Mouse (Mus musculus) embryo, embryonic 11.5 days (tissue): ENCODE measurements around the gene Rab40c.

ENCODE experiments used
- DNase-seq: peaks from one replicate; pipeline ENCODE4 v3.0.0-alpha.2; 2012; ENCODE audit warnings: low read depth, low spot score

The Rab40c gene

DNA sequence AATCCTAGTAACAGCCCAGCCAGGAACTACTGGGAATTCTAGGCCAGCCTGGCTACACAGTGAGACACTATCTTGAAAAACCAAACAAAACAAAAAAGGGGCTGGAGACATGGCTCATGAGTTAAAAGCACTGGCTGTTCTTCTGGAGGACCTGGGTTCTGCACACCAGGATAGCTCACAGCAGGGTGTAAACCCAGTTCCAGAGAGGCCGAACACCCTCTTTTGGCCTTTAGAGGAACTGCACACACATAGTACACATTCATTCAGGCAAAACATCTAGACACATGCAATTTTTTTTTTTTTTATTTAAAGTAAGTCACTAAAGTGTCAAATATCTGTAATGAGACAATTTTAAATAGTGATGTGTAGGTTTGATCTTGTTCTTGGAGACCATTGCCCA lies 19.3 kb downstream of the Rab40c start:
- DNase-seq = no peak

- DNase-seq = no peak
Observed at GRCm38 (mm10) chr17:25895891-25896290, 23.6 kb downstream of the Rab40c start.

- no peak for DNase-seq
Observed at GRCm38 (mm10) chr17:25895415-25895814, 24.1 kb downstream of the Rab40c start.

DNA sequence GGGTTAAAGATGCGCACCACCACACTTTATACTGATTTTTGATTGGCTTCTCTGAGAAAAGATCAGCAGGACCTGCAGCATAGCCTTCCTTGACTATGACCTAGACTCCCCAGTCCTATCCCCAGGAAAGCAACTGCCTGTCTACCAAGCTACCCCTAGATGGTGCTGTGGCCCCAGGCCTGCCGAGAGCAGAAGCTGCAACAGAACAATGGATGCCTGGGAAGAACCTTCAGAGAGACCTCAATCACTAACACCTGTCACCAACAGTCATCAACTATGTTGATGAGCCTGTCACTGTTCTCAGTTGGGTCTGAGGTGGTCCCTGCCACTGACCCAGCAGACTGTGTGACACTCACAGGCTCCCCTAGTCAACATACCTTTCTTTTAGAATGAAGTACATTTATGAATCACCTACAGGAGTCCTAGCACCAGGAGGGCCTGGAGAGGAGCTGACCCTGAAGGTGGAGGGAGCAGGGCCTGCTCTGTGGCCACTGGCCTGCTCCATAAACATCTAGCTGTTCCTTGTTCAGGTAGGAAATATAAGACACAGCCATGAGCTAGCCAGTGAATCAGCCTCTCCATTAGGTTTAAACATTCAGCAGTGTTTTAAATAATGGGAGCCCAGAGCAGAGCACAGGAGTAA lies 25.4 kb downstream of the Rab40c start:
- DNase-seq = peak; percentile 51

DNA sequence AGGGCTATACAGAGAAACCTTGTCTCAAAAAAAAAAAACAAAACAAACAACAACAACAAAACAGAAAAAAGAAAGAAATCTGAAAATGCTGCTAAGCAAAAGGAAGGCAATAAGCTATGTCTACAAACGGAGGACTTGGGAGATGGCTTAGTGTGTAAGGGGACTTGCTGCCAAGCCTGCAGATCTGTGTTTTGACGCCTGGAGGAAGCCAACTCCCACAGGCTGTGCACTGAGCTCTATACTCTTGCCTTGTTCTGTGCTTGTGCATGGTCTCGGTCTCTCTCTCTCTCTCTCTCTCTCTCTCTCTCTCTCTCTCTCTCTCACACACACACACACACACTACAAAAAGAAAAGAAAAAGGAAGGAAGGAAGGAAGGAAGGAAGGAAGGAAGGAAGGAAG lies 30.7 kb downstream of the Rab40c start:
- DNase-seq = no peak

DNA sequence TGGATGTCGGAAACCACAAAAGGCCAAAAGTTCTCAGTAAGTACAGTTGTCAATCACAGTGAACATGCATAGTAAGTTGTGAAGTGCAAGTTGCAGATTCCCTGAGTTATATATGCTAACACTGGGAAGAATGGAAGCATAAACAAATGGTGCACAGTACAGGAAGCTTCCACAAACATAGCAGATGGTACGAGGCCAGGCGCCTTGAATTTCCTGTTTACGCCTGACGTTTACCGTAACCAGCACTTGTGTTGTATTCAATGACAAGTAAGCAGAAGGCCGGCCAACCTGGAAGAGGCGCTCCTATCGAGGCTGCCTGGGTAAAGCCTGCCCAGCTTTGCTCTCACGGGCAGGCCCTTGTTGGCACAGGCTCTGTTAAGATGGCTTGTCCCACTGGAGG lies 32.1 kb downstream of the Rab40c start:
- DNase-seq = no peak

- no peak for DNase-seq
Observed at GRCm38 (mm10) chr17:25886806-25887205, 32.7 kb downstream of the Rab40c start.

DNA sequence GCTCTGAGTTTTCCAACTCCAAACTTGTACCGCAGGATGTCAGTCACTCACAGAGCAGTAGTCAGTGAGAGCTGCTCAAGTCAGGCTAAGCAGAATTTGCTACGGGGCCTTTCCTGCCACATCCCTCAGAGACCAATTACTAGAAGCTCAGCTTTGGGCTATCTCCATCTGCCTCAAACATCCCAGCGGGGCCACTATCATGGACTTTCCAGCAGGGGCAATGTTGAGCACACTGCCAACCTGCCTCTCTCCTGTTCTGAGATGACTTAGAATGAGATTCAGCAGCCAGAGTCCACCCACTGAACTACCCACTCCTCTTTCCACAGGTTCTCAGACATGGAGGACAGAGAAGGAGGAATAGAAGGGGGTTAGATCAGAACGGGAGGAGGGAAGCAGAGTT lies 33.9 kb downstream of the Rab40c start:
- DNase-seq = no peak

- no peak for DNase-seq
Observed at GRCm38 (mm10) chr17:25883824-25884223, 35.7 kb downstream of the Rab40c start.

DNA sequence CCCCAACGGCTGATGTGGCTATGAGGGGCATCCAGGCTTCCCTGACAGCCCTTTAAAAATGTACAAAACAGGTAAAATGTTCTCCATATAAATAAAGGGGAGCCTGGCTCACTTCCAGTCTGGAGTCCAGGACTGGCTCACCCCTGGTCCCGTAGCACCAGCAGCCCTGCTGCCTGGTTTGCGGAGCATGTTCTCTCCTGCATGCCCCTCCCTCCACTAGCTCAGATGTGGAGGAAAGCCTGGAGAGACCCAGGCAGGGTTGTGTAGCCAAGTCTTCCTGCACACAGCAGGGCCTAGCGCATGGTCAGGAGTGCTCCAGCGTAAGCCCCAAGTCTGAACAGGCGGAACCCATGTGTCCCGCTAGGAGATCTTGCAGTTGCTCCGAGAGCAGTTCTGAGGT lies 36.3 kb downstream of the Rab40c start:
- no peak for DNase-seq

DNA sequence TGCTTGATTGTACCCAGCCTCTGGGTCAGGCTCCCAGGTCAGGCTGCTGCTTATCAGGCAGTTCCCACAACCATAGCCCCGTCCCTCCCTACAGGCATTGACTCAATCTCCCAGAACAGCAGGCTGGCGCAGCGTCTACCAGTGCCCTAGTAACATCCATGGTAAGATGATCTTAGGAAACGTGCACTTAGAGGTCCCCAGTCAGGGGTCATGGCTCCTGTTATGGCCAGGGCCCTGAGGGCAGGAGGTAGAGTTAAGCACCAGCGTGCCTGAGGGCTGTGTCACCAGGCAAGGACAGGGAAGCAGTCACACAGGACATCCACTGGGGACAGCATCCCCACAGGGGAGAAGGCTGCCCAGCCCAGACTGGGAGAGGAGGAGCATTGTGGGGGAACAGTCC lies 37.2 kb downstream of the Rab40c start:
- DNase-seq = no peak

DNA sequence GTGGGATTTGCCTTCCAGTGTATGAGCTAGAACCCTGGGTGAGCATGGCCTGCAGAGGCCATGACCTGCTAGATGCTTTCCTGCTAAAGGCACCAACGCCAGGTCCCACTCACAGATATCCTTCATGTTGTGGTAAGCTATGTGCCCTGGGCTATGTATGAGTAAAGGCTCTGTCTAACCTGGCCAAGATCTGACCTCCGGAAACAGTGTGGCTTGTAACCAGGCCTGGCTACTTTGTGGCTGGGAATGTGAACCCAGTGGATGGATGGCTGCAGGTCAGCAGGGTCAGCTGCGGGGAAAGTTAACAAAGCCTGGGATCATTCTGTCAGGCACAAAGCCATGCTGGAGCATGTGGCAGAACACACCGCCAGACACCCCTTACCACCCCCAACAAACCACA lies 37.8 kb downstream of the Rab40c start:
- DNase-seq = no peak

- no peak for DNase-seq
Observed at GRCm38 (mm10) chr17:25880913-25881641, 38.5 kb downstream of the Rab40c start.

- DNase-seq = no peak
Observed at GRCm38 (mm10) chr17:25880196-25880910, 39.2 kb downstream of the Rab40c start, which contains the start of gene Wfikkn1. Gene Wfikkn1 (minus strand): TSS chr17:25880858.

DNA sequence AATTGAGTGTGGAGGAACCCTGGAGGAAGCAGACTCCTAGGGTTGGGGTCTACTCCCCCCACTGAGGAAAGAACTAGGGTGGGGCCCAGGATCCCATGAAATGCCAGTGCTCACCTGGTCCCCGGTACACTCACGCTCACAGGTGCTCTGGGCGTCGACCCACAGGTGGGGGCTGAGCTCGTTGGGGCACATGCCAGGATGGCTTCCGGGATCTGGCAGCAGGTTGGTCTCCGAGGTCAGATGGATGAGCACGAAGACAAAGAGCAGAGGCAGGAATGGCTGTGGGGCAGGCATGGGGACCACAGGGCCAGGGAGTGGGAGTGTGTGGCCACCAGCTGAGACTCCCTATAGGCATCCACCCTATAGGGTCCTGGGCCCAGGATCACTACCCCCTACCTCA lies 39.8 kb downstream of the Rab40c start:
- no peak for DNase-seq

DNA sequence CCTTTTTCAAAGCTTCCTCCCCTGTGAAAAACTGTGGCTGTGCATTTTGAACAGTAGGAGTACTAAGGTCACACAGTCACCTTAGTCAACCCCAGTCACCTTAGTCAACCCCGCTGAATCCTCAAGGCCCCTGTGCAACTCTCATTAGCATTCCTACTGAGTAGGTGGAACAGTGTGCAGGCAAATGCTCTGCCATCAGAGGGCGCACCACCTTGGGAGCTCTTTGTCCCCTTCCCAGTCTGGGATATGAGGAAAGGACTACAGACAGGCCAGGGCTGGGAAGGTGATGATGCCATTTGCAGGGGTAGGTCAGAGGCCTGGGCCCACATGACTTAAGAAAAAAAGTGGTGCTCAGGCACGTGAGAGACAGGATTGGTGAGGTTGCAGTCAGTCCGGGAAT lies 40.3 kb downstream of the Rab40c start:
- DNase-seq = no peak

- DNase-seq = no peak
Observed at GRCm38 (mm10) chr17:25878611-25879180, 40.8 kb downstream of the Rab40c start.

- DNase-seq = no peak
Observed at GRCm38 (mm10) chr17:25877741-25878610, 41.6 kb downstream of the Rab40c start.

- no peak for DNase-seq
Observed at GRCm38 (mm10) chr17:25877025-25877424, 42.5 kb downstream of the Rab40c start.

GRCm38 (mm10) chr17:25876347-25876915 lies 43.1 kb downstream of the Rab40c start:
- DNase-seq = no peak
